Mouse (Mus musculus) forebrain, embryonic 16.5 days (tissue): ENCODE results near the gene Krt17. TPM values are rescaled to one million over a fixed set of nuclear protein-coding genes. Genes with fewer than 3 reads are reported as not detected.
"Not testable (repeated sequence)": the region's sequence is repeated elsewhere in the genome, so short reads cannot be mapped to it uniquely, and the experiment has no call there.

ENCODE experiments used
- ATAC-seq: fragments of 200-750 bp; cut with Nextera tagmentation; 2 replicates; pipeline ENCODE4 v1.8.0; 2017; ENCODE audit warnings: mild to moderate bottlenecking, moderate library complexity
- H3K27ac ChIP-seq: fragments of 300-500 bp; sonication (generic); 2 replicates; pipeline ENCODE4 v1.5.1; 2014; ENCODE audit warnings: low read length, control low read depth
- H3K27me3 ChIP-seq: fragments of 300-500 bp; sonication (generic); replicated peaks from 2 replicates; pipeline ENCODE4 v1.6.1; 2014; ENCODE audit warnings: low read length; ENCODE audit not compliant: control insufficient read depth, insufficient read depth
- H3K36me3 ChIP-seq: fragments of 300-500 bp; sonication (generic); 2 replicates; pipeline ENCODE4 v1.6.1; 2014; ENCODE audit not compliant: control insufficient read depth, insufficient read depth
- H3K4me1 ChIP-seq: fragments of 300-500 bp; sonication (generic); replicated peaks from 2 replicates; pipeline ENCODE4 v1.6.1; 2014; ENCODE audit warnings: low read length; ENCODE audit not compliant: control insufficient read depth, insufficient read depth
- H3K4me2 ChIP-seq: fragments of 300-500 bp; sonication (generic); 2 replicates; pipeline ENCODE4 v1.6.1; 2014; ENCODE audit warnings: mild to moderate bottlenecking, low read length, control low read depth
- H3K4me3 ChIP-seq: fragments of 300-500 bp; sonication (generic); replicated peaks from 2 replicates; pipeline ENCODE4 v1.5.1; 2014; ENCODE audit warnings: mild to moderate bottlenecking, low read length, control low read depth
- H3K9ac ChIP-seq: fragments of 300-500 bp; sonication (generic); replicated peaks from 2 replicates; pipeline ENCODE4 v1.6.1; 2014; ENCODE audit warnings: low read depth, low read length, control low read depth
- H3K9me3 ChIP-seq: fragments of 300-500 bp; sonication (generic); 2 replicates; pipeline ENCODE4 v1.6.1; 2016; ENCODE audit warnings: low read length; ENCODE audit not compliant: control insufficient read depth
- WGBS: fragments of 180-500 bp; shearing (Covaris S2); extraction: QIAGEN DNeasy Blood & Tissue Kit; methylation state at CpG from one replicate; pipeline ENCODE4 v1.1.7; 2014; 5-methylcytosine and 5-hydroxymethylcytosine counted together
- polyA plus RNA-seq: library from polyadenylated mRNA; unstranded; fragments of >200 nt; fragmentation: Nextera tagmentation; extraction: Ambion mirVana; gene quantifications from 2 replicates; pipeline ENCODE4 v1.2.1, GENCODE M21; 2015

Gene Krt17
- polyA plus RNA-seq, 1 experiment from 2014 or later = 0.27 TPM

- ATAC-seq = no peak
- WGBS = 87% methylated on average over 7 of the region's 7 CpGs
- H3K4me2 ChIP-seq = no peak within 1 kb of the TSS
Measured at GRCm38 (mm10) chr11:100248852-100249465, 11.9 kb downstream of the Krt17 start, which contains the start of gene Krt16. Krt16 (minus strand) TSS chr11:100248902.

GRCm38 (mm10) chr11:100246471-100246870, 14.4 kb downstream of the Krt17 start:
- not testable (repeated sequence) for H3K9me3 ChIP-seq, H3K36me3 ChIP-seq, H3K27ac ChIP-seq, H3K4me3 ChIP-seq, H3K4me1 ChIP-seq, ATAC-seq, H3K4me2 ChIP-seq, H3K9ac ChIP-seq, H3K27me3 ChIP-seq
- 68% methylated on average over 7 of the region's 7 CpGs for WGBS

More at GRCm38 (mm10) chr11:100248852-100249465, 11.9 kb downstream of the Krt17 start, which contains the start of gene Krt16:
- Histone ChIP-seq H3K27me3 (no peaks in the 10 kb centered on the region), H3K4me3 (no peak within 1 kb of the TSS), H3K27ac (no peak within 1 kb of the TSS), H3K4me1 (no peaks in the 10 kb centered on the region), H3K9me3 (no peaks in the 10 kb centered on the region), H3K36me3 (no peaks in the 10 kb centered on the region), H3K9ac (no peak within 1 kb of the TSS)

- WGBS = 90% methylated on average over 4 of the region's 4 CpGs
- not testable (repeated sequence) for H3K36me3 ChIP-seq, H3K27me3 ChIP-seq, H3K4me3 ChIP-seq, H3K9ac ChIP-seq, H3K27ac ChIP-seq, H3K4me2 ChIP-seq, ATAC-seq, H3K9me3 ChIP-seq, H3K4me1 ChIP-seq
Measured at GRCm38 (mm10) chr11:100240272-100240671, 20.6 kb downstream of the Krt17 start.

GRCm38 (mm10) chr11:100221741-100222140, 39.1 kb downstream of the Krt17 start:
- no peaks in the 10 kb centered on the region for H3K27me3 ChIP-seq
- ATAC-seq = no peak
- no peaks in the 10 kb centered on the region for H3K36me3 ChIP-seq
- no peak overlapping the region for H3K9ac ChIP-seq
- H3K27ac ChIP-seq = no peak overlapping the region
- H3K9me3 ChIP-seq = no peaks in the 10 kb centered on the region
- WGBS = 41% methylated on average over 8 of the region's 8 CpGs
- no peak overlapping the region for H3K4me2 ChIP-seq
- no peak overlapping the region for H3K4me3 ChIP-seq
- H3K4me1 ChIP-seq = no peaks in the 10 kb centered on the region

GRCm38 (mm10) chr11:100219304-100219703, 41.5 kb downstream of the Krt17 start:
- Histone ChIP-seq H3K4me3 (no peak overlapping the region), H3K9ac (no peak overlapping the region), H3K27me3 (no peaks in the 10 kb centered on the region), H3K27ac (no peak overlapping the region), H3K36me3 (no peaks in the 10 kb centered on the region), H3K4me1 (no peaks in the 10 kb centered on the region), H3K9me3 (no peaks in the 10 kb centered on the region), H3K4me2 (no peak overlapping the region)
- WGBS = 76% methylated on average over 4 of the region's 4 CpGs
- no peak for ATAC-seq

GRCm38 (mm10) chr11:100208542-100208941, 52.3 kb downstream of the Krt17 start:
- WGBS = 74% methylated on average over 6 of the region's 6 CpGs
- no peak for ATAC-seq
- no peak overlapping the region for H3K9ac ChIP-seq

GRCm38 (mm10) chr11:100207498-100207897, 53.3 kb downstream of the Krt17 start, which contains the start of gene Krt14:
Krt14 (minus strand) TSS chr11:100207548.
- no peak for ATAC-seq
- H3K27ac ChIP-seq = no peak within 1 kb of the TSS
- WGBS = 94% methylated on average over 8 of the region's 8 CpGs
- H3K4me3 ChIP-seq = no peak within 1 kb of the TSS
- no peaks in the 10 kb centered on the region for H3K9me3 ChIP-seq
- H3K4me2 ChIP-seq = no peak within 1 kb of the TSS
- H3K27me3 ChIP-seq = no peaks in the 10 kb centered on the region
- H3K9ac ChIP-seq = no peak within 1 kb of the TSS
- H3K36me3 ChIP-seq = no peaks in the 10 kb centered on the region
- H3K4me1 ChIP-seq = no peaks in the 10 kb centered on the region

More at GRCm38 (mm10) chr11:100208542-100208941, 52.3 kb downstream of the Krt17 start:
- no peaks in the 10 kb centered on the region for H3K27me3 ChIP-seq
- no peak overlapping the region for H3K4me2 ChIP-seq
- H3K27ac ChIP-seq = no peak overlapping the region
- no peak overlapping the region for H3K4me3 ChIP-seq
- H3K36me3 ChIP-seq = no peaks in the 10 kb centered on the region
- no peaks in the 10 kb centered on the region for H3K9me3 ChIP-seq
- H3K4me1 ChIP-seq = no peaks in the 10 kb centered on the region

Other genes with a start within 250 kb of the Krt17 start
- not detected in 2 replicates for gene Krt33a, start 244.8 kb downstream of the Krt17 start, polyA plus RNA-seq
- not detected in 2 replicates for gene Krt33b, start 231.2 kb downstream of the Krt17 start, polyA plus RNA-seq
- not detected in 2 replicates for gene Krt34, start 219.5 kb downstream of the Krt17 start, polyA plus RNA-seq
- not detected in 2 replicates for gene Krt31, start 210.5 kb downstream of the Krt17 start, polyA plus RNA-seq
- not detected in 2 replicates for gene Krt32, start 172.8 kb downstream of the Krt17 start, polyA plus RNA-seq
- not detected in 2 replicates for gene Krt35, start 164.8 kb downstream of the Krt17 start, polyA plus RNA-seq
- not detected in 2 replicates for gene Krt36, start 155.4 kb downstream of the Krt17 start, polyA plus RNA-seq
- not detected in 2 replicates for gene Krt13, start 139.5 kb downstream of the Krt17 start, polyA plus RNA-seq
- 2.2 TPM in 1 of 2 replicates, not detected in the other for gene Krt15, start 125.1 kb downstream of the Krt17 start, polyA plus RNA-seq
- 0.30 and 2.3 TPM in 2 replicates for gene Krt19, start 112.4 kb downstream of the Krt17 start, polyA plus RNA-seq
- gene Krt9, start 67.8 kb downstream of the Krt17 start, polyA plus RNA-seq = not detected in 2 replicates
- gene Krt14, start 53.5 kb downstream of the Krt17 start, polyA plus RNA-seq = 0.38 and 1.6 TPM in 2 replicates
- gene Krt16, start 12.1 kb downstream of the Krt17 start, polyA plus RNA-seq = not detected in 2 replicates
- not detected in 2 replicates for gene Krt42, start 8.8 kb upstream of the Krt17 start, polyA plus RNA-seq
- gene Eif1, start 58.9 kb upstream of the Krt17 start, polyA plus RNA-seq = 1,243 and 1,295 TPM in 2 replicates
- not detected in 2 replicates for gene Gast, start 73.4 kb upstream of the Krt17 start, polyA plus RNA-seq
- 72.3 and 164 TPM in 2 replicates for gene Hap1, start 95.1 kb upstream of the Krt17 start, polyA plus RNA-seq
- gene Jup, start 136.7 kb upstream of the Krt17 start, polyA plus RNA-seq = 56.2 and 62.0 TPM in 2 replicates
- 13.8 and 13.9 TPM in 2 replicates for gene P3h4, start 153.8 kb upstream of the Krt17 start, polyA plus RNA-seq
- 18.4 and 25.6 TPM in 2 replicates for gene Fkbp10, start 154.7 kb upstream of the Krt17 start, polyA plus RNA-seq
- gene Nt5c3b, start 180.8 kb upstream of the Krt17 start, polyA plus RNA-seq = 104 and 120 TPM in 2 replicates
- gene Klhl10, start 180.9 kb upstream of the Krt17 start, polyA plus RNA-seq = 0.62 and 0.80 TPM in 2 replicates
- 14.3 and 17.4 TPM in 2 replicates for gene Klhl11, start 211.7 kb upstream of the Krt17 start, polyA plus RNA-seq